Mouse (Mus musculus): ENCODE results near the gene Mrps18c.

GRCm38 (mm10) chr5:100794084-100794483, 4.3 kb upstream of the Mrps18c start:
- TF ChIP-seq POLR2A (IDR thresholded peaks at IDR 0.05; ENCODE audit: borderline replicate concordance, extremely low read depth, low read depth, low read length) (no peak), CTCF (IDR thresholded peaks at IDR 0.05; ENCODE audit: insufficient read depth, low read length) (no peak)
